Mouse (Mus musculus): ENCODE data around the gene Olfr629. TPM values are rescaled to one million over a fixed set of nuclear protein-coding genes. Genes with fewer than 3 reads are reported as not detected.
"Not testable (repeated sequence)": the region's sequence is repeated elsewhere in the genome, so short reads cannot be mapped to it uniquely, and the experiment has no call there.

Olfr629 gene
- polyA plus RNA-seq, 1 experiment from 2014 or later = not detected

DNA sequence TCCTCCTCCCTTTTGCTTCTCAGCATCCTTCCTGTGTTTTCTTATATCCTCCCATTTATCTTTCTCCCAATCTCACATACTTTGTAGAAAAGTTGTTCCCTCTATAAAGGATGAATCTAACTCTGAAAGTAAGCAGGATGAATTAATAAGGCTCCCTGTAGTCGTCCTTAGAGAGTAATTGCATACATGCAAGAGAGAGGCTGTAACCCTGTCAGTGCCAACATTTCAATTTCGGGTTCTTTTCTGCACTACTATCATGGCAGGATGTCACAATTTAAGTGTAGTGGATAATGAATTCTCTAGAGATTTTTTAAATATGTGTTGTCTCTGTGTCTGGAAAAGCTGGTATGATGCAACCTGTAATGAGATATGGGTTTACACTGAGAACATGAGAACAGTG, 12.5 kb upstream of the Olfr629 start, which contains the start of gene Olfr630:
Gene Olfr630 (minus strand): TSS at position 101 of the 400 bp plus-strand sequence.
- ATAC-seq (ENCODE audit: insufficient number of reproducible peaks, insufficient read depth, low FRiP score, low read depth) = no peak
- no peaks in the 10 kb centered on the region for H3K36me3 ChIP-seq (ENCODE audit: control insufficient read depth, insufficient read depth, low read length)
- no peak within 1 kb of the TSS for H3K27ac ChIP-seq (ENCODE audit: low read length)
- no peak within 1 kb of the TSS for H3K4me3 ChIP-seq (ENCODE audit: low read depth, low read length)
- no peaks in the 10 kb centered on the region for H3K9me3 ChIP-seq (ENCODE audit: control insufficient read depth, low read depth, low read length)
- no peak within 1 kb of the TSS for H3K9ac ChIP-seq (replicated peaks; ENCODE audit: low read depth, low read length)
- WGBS = 35% methylated on average over 2 of the region's 2 CpGs
- H3K27me3 ChIP-seq (ENCODE audit: control insufficient read depth, insufficient read depth, low read length) = no peaks in the 10 kb centered on the region
- H3K4me1 ChIP-seq (ENCODE audit: control insufficient read depth, insufficient read depth, low read length) = no peaks in the 10 kb centered on the region
- no peak within 1 kb of the TSS for H3K4me2 ChIP-seq (replicated peaks; ENCODE audit: low read depth, low read length)

- Histone ChIP-seq H3K9ac (replicated peaks; ENCODE audit: low read depth, low read length) (no peak within 1 kb of the TSS), H3K36me3 (ENCODE audit: control insufficient read depth, insufficient read depth, low read length) (no peaks in the 10 kb centered on the region), H3K9me3 (ENCODE audit: control insufficient read depth, low read depth, low read length) (no peaks in the 10 kb centered on the region), H3K27ac (ENCODE audit: low read length) (no peak within 1 kb of the TSS), H3K4me3 (ENCODE audit: low read depth, low read length) (no peak within 1 kb of the TSS), H3K4me2 (replicated peaks; ENCODE audit: low read depth, low read length) (no peak within 1 kb of the TSS), H3K27me3 (ENCODE audit: control insufficient read depth, insufficient read depth, low read length) (no peaks in the 10 kb centered on the region), H3K4me1 (ENCODE audit: control insufficient read depth, insufficient read depth, low read length) (no peaks in the 10 kb centered on the region)
- WGBS = 79% methylated on average over 1 of the region's 1 CpGs
- ATAC-seq (ENCODE audit: insufficient number of reproducible peaks, insufficient read depth, low FRiP score, low read depth) = no peak
Measured at GRCm38 (mm10) chr7:103730074-103730473, 14.7 kb downstream of the Olfr629 start, which contains the start of gene Olfr628. Gene Olfr628 (plus strand): TSS chr7:103730374.

GRCm38 (mm10) chr7:103716398-103716797, 28.3 kb downstream of the Olfr629 start:
- ATAC-seq (ENCODE audit: insufficient number of reproducible peaks, insufficient read depth, low FRiP score, low read depth); H3K27ac ChIP-seq (ENCODE audit: low read length); H3K4me2 ChIP-seq (replicated peaks; ENCODE audit: low read depth, low read length); H3K9ac ChIP-seq (replicated peaks; ENCODE audit: low read depth, low read length); H3K4me3 ChIP-seq (ENCODE audit: low read depth, low read length); H3K36me3 ChIP-seq (ENCODE audit: control insufficient read depth, insufficient read depth, low read length); H3K9me3 ChIP-seq (ENCODE audit: control insufficient read depth, low read depth, low read length); H3K27me3 ChIP-seq (ENCODE audit: control insufficient read depth, insufficient read depth, low read length); H3K4me1 ChIP-seq (ENCODE audit: control insufficient read depth, insufficient read depth, low read length): not testable (repeated sequence)
- 95% methylated on average over 1 of the region's 1 CpGs for WGBS

DNA sequence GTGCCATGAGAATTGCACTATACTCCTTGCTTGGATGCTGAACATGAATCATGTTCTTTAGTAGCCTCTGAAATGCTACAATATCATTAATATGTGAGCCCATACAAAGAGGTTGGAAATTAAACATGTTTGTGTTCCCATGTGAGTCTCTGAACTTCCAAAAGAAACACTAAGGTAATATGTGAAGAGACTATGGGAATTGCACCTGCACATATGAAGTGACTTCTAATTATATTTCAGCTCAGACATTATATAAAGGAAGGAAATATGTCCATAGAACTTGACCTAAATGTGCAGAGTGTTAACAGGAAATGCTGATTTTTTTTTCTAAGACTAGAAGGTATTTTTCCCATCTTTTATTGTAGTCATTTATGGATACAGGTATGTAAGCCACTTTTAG, 30.4 kb downstream of the Olfr629 start, which contains the start of gene Olfr243:
Gene Olfr243 (plus strand): TSS at position 301 of the 400 bp plus-strand sequence.
- no peak for ATAC-seq (ENCODE audit: insufficient number of reproducible peaks, insufficient read depth, low FRiP score, low read depth)
- Histone ChIP-seq H3K9me3 (ENCODE audit: control insufficient read depth, low read depth, low read length) (no peaks in the 10 kb centered on the region), H3K27ac (ENCODE audit: low read length) (no peak within 1 kb of the TSS), H3K9ac (replicated peaks; ENCODE audit: low read depth, low read length) (no peak within 1 kb of the TSS), H3K4me2 (replicated peaks; ENCODE audit: low read depth, low read length) (no peak within 1 kb of the TSS), H3K27me3 (ENCODE audit: control insufficient read depth, insufficient read depth, low read length) (no peaks in the 10 kb centered on the region), H3K36me3 (ENCODE audit: control insufficient read depth, insufficient read depth, low read length) (no peaks in the 10 kb centered on the region), H3K4me3 (ENCODE audit: low read depth, low read length) (no peak within 1 kb of the TSS), H3K4me1 (ENCODE audit: control insufficient read depth, insufficient read depth, low read length) (no peaks in the 10 kb centered on the region)

GRCm38 (mm10) chr7:103712024-103712423, 32.7 kb downstream of the Olfr629 start:
- H3K9me3 ChIP-seq (ENCODE audit: control insufficient read depth, low read depth, low read length) = no peaks in the 10 kb centered on the region
- no peaks in the 10 kb centered on the region for H3K36me3 ChIP-seq (ENCODE audit: control insufficient read depth, insufficient read depth, low read length)
- no peak overlapping the region for H3K27ac ChIP-seq (ENCODE audit: low read length)
- H3K4me3 ChIP-seq (ENCODE audit: low read depth, low read length) = no peak overlapping the region
- H3K27me3 ChIP-seq (ENCODE audit: control insufficient read depth, insufficient read depth, low read length) = no peaks in the 10 kb centered on the region
- 29% methylated on average over 2 of the region's 2 CpGs for WGBS
- H3K4me2 ChIP-seq (replicated peaks; ENCODE audit: low read depth, low read length) = no peak overlapping the region
- ATAC-seq (ENCODE audit: insufficient number of reproducible peaks, insufficient read depth, low FRiP score, low read depth) = no peak
- H3K4me1 ChIP-seq (ENCODE audit: control insufficient read depth, insufficient read depth, low read length) = no peaks in the 10 kb centered on the region
- no peak overlapping the region for H3K9ac ChIP-seq (replicated peaks; ENCODE audit: low read depth, low read length)

DNA sequence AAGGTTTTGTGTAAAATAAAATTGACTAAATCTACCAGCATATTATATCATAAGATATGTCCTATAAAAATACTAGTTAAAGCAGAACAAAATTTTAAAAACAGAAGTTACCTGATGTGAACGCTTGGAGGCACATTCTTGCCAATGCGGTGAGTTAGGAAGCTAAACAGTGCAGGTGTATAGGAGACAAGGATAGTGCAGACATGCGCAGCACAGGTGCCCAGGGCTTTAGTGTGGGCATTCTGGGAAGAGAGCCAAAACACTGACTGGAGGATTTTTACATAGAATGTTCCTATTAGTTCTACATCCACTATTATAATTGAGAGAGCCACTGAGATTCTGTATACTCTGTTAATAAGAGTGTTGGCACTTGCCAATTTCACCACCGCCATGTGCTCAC, 45.3 kb downstream of the Olfr629 start:
- ATAC-seq (ENCODE audit: insufficient number of reproducible peaks, insufficient read depth, low FRiP score, low read depth) = no peak
- H3K9ac ChIP-seq (replicated peaks; ENCODE audit: low read depth, low read length) = no peak overlapping the region
- no peak overlapping the region for H3K27ac ChIP-seq (ENCODE audit: low read length)
- no peak overlapping the region for H3K4me2 ChIP-seq (replicated peaks; ENCODE audit: low read depth, low read length)
- H3K36me3 ChIP-seq (ENCODE audit: control insufficient read depth, insufficient read depth, low read length) = no peaks in the 10 kb centered on the region
- no peak overlapping the region for H3K4me3 ChIP-seq (ENCODE audit: low read depth, low read length)
- 90% methylated on average over 4 of the region's 4 CpGs for WGBS
- H3K27me3 ChIP-seq (ENCODE audit: control insufficient read depth, insufficient read depth, low read length) = no peaks in the 10 kb centered on the region
- H3K9me3 ChIP-seq (ENCODE audit: control insufficient read depth, low read depth, low read length) = no peaks in the 10 kb centered on the region
- H3K4me1 ChIP-seq (ENCODE audit: control insufficient read depth, insufficient read depth, low read length) = no peaks in the 10 kb centered on the region

Other genes with a start within 250 kb of the Olfr629 start
- gene Olfr609, start 246.9 kb downstream of the Olfr629 start, polyA plus RNA-seq (2014; fragmentation: Nextera tagmentation; extraction: Ambion mirVana) = not detected in 2 replicates
- not detected in 2 replicates for gene Olfr610, start 232.8 kb downstream of the Olfr629 start, polyA plus RNA-seq (2014; fragmentation: Nextera tagmentation; extraction: Ambion mirVana)
- not detected in 2 replicates for gene Olfr611, start 224.1 kb downstream of the Olfr629 start, polyA plus RNA-seq (2014; fragmentation: Nextera tagmentation; extraction: Ambion mirVana)
- not detected in 2 replicates for gene Olfr612, start 202.2 kb downstream of the Olfr629 start, polyA plus RNA-seq (2014; fragmentation: Nextera tagmentation; extraction: Ambion mirVana)
- not detected in 2 replicates for gene Olfr613, start 196.9 kb downstream of the Olfr629 start, polyA plus RNA-seq (2014; fragmentation: Nextera tagmentation; extraction: Ambion mirVana)
- gene Olfr615, start 188.9 kb downstream of the Olfr629 start, polyA plus RNA-seq (2014; fragmentation: Nextera tagmentation; extraction: Ambion mirVana) = not detected in 2 replicates
- gene Olfr616, start 175.8 kb downstream of the Olfr629 start, polyA plus RNA-seq (2014; fragmentation: Nextera tagmentation; extraction: Ambion mirVana) = not detected in 2 replicates
- gene Olfr617, start 171.9 kb downstream of the Olfr629 start, polyA plus RNA-seq (2014; fragmentation: Nextera tagmentation; extraction: Ambion mirVana) = not detected in 2 replicates
- not detected in 2 replicates for gene Olfr618, start 154.8 kb downstream of the Olfr629 start, polyA plus RNA-seq (2014; fragmentation: Nextera tagmentation; extraction: Ambion mirVana)
- gene Olfr619, start 144.4 kb downstream of the Olfr629 start, polyA plus RNA-seq (2014; fragmentation: Nextera tagmentation; extraction: Ambion mirVana) = not detected in 2 replicates
- not detected in 2 replicates for gene Olfr620, start 132.4 kb downstream of the Olfr629 start, polyA plus RNA-seq (2014; fragmentation: Nextera tagmentation; extraction: Ambion mirVana)
- not detected in 2 replicates for gene Olfr622, start 102.2 kb downstream of the Olfr629 start, polyA plus RNA-seq (2014; fragmentation: Nextera tagmentation; extraction: Ambion mirVana)
- not detected in 2 replicates for gene Olfr623, start 81.2 kb downstream of the Olfr629 start, polyA plus RNA-seq (2014; fragmentation: Nextera tagmentation; extraction: Ambion mirVana)
- gene Olfr624, start 73.8 kb downstream of the Olfr629 start, polyA plus RNA-seq (2014; fragmentation: Nextera tagmentation; extraction: Ambion mirVana) = 0.04 TPM in 1 of 2 replicates, not detected in the other
- gene Olfr625-ps1, start 62.2 kb downstream of the Olfr629 start, polyA plus RNA-seq (2014; fragmentation: Nextera tagmentation; extraction: Ambion mirVana) = not detected in 2 replicates
- gene Olfr243, start 30.3 kb downstream of the Olfr629 start, polyA plus RNA-seq (2014; fragmentation: Nextera tagmentation; extraction: Ambion mirVana) = not detected in 2 replicates
- gene Olfr628, start 14.6 kb downstream of the Olfr629 start, polyA plus RNA-seq (2014; fragmentation: Nextera tagmentation; extraction: Ambion mirVana) = not detected in 2 replicates
- gene Olfr630, start 12.4 kb upstream of the Olfr629 start, polyA plus RNA-seq (2014; fragmentation: Nextera tagmentation; extraction: Ambion mirVana) = not detected in 2 replicates
- gene Olfr69, start 26.7 kb upstream of the Olfr629 start, polyA plus RNA-seq (2014; fragmentation: Nextera tagmentation; extraction: Ambion mirVana) = not detected in 2 replicates
- not detected in 2 replicates for gene Olfr68, start 34.8 kb upstream of the Olfr629 start, polyA plus RNA-seq (2014; fragmentation: Nextera tagmentation; extraction: Ambion mirVana)
- not detected in 2 replicates for gene Olfr67, start 46.9 kb upstream of the Olfr629 start, polyA plus RNA-seq (2014; fragmentation: Nextera tagmentation; extraction: Ambion mirVana)
- gene Hbb-bt, start 69.1 kb upstream of the Olfr629 start, polyA plus RNA-seq (2014; fragmentation: Nextera tagmentation; extraction: Ambion mirVana) = 1,564 and 1,619 TPM in 2 replicates
- 3,670 and 3,888 TPM in 2 replicates for gene Hbb-bs, start 83.2 kb upstream of the Olfr629 start, polyA plus RNA-seq (2014; fragmentation: Nextera tagmentation; extraction: Ambion mirVana)
- not detected in 2 replicates for gene Hbb-bh2, start 95.6 kb upstream of the Olfr629 start, polyA plus RNA-seq (2014; fragmentation: Nextera tagmentation; extraction: Ambion mirVana)
- gene Hbb-bh1, start 98.2 kb upstream of the Olfr629 start, polyA plus RNA-seq (2014; fragmentation: Nextera tagmentation; extraction: Ambion mirVana) = 2.9 and 6.2 TPM in 2 replicates
- gene Hbb-y, start 108.3 kb upstream of the Olfr629 start, polyA plus RNA-seq (2014; fragmentation: Nextera tagmentation; extraction: Ambion mirVana) = 616 and 882 TPM in 2 replicates
- gene Olfr66, start 141.3 kb upstream of the Olfr629 start, polyA plus RNA-seq (2014; fragmentation: Nextera tagmentation; extraction: Ambion mirVana) = not detected in 2 replicates
- not detected in 2 replicates for gene Olfr64, start 149.5 kb upstream of the Olfr629 start, polyA plus RNA-seq (2014; fragmentation: Nextera tagmentation; extraction: Ambion mirVana)
- not detected in 2 replicates for gene Olfr65, start 158.5 kb upstream of the Olfr629 start, polyA plus RNA-seq (2014; fragmentation: Nextera tagmentation; extraction: Ambion mirVana)
- gene Olfr631, start 183.9 kb upstream of the Olfr629 start, polyA plus RNA-seq (2014; fragmentation: Nextera tagmentation; extraction: Ambion mirVana) = not detected in 2 replicates
- gene Olfr632, start 189.4 kb upstream of the Olfr629 start, polyA plus RNA-seq (2014; fragmentation: Nextera tagmentation; extraction: Ambion mirVana) = not detected in 2 replicates
- gene Olfr633, start 199.5 kb upstream of the Olfr629 start, polyA plus RNA-seq (2014; fragmentation: Nextera tagmentation; extraction: Ambion mirVana) = not detected in 2 replicates
- not detected in 2 replicates for gene Olfr635, start 226.2 kb upstream of the Olfr629 start, polyA plus RNA-seq (2014; fragmentation: Nextera tagmentation; extraction: Ambion mirVana)

All from stomach, embryonic 14.5 days (tissue).